Mouse (Mus musculus) MEL (cell line): ENCODE results near the gene Nusap1. TPM values are rescaled to one million over a fixed set of nuclear protein-coding genes. Genes with fewer than 3 reads are reported as not detected.

Experiments
- DNase-seq: peaks from one replicate; pipeline ENCODE4 v3.0.0; 2011; ENCODE audit warnings: low read depth, low spot score
- H3K27ac ChIP-seq: 2 replicates; pipeline ENCODE4 v1.5.1; 2012; ENCODE audit warnings: low read depth, mild to moderate bottlenecking, control low read depth, low read length, moderate library complexity; ENCODE audit not compliant: control insufficient read depth
- H3K27me3 ChIP-seq, 2 experiments: fragments of 150-350 bp in 1 of 2; sonication (generic) in 1 of 2; 2 replicates each; pipeline ENCODE4 v1.6.1; 2012; ENCODE audit warnings: low read length in 2 of 2, mild to moderate bottlenecking in 2 of 2, improper control_type of control experiment in 1 of 2, moderate library complexity in 1 of 2; ENCODE audit not compliant: insufficient read depth in 2 of 2, control insufficient read depth in 1 of 2
- H3K36me3 ChIP-seq, 2 experiments: 2 replicates each; pipeline ENCODE4 v1.6.1; 2012 to 2014; ENCODE audit warnings: low read length in 2 of 2, improper control_type of control experiment in 1 of 2, inconsistent platforms in 1 of 2, mild to moderate bottlenecking in 1 of 2; ENCODE audit not compliant: insufficient read depth in 2 of 2, control insufficient read depth in 1 of 2
- H3K4me1 ChIP-seq, 2 experiments: fragments of 150-350 bp in 1 of 2; sonication (generic) in 1 of 2; 2 replicates each; pipeline ENCODE4 v1.6.1; 2012; ENCODE audit warnings: low read length in 2 of 2, improper control_type of control experiment in 1 of 2, mild to moderate bottlenecking in 1 of 2; ENCODE audit not compliant: insufficient read depth in 2 of 2, control insufficient read depth in 1 of 2
- H3K4me3 ChIP-seq, 2 experiments: fragments of 150-350 bp in 1 of 2; sonication (generic) in 1 of 2; 2 replicates each; pipeline ENCODE4 v1.5.1; 2012; ENCODE audit warnings: low read depth in 2 of 2, low read length in 2 of 2, mild to moderate bottlenecking in 2 of 2, moderate library complexity in 2 of 2, control low read depth in 1 of 2, improper control_type of control experiment in 1 of 2; ENCODE audit not compliant: control insufficient read depth in 1 of 2, insufficient read depth in 1 of 2
- H3K79me2 ChIP-seq: 2 replicates; pipeline ENCODE4 v1.6.1; 2012; ENCODE audit warnings: mild to moderate bottlenecking, low read length, moderate library complexity; ENCODE audit not compliant: control insufficient read depth, poor library complexity, insufficient read depth
- H3K9ac ChIP-seq: 2 replicates; pipeline ENCODE4 v1.6.1; 2012; ENCODE audit warnings: low read depth, mild to moderate bottlenecking, control low read depth, low read length, moderate library complexity; ENCODE audit not compliant: control insufficient read depth, poor library complexity, severe bottlenecking
- H3K9me3 ChIP-seq: fragments of 150-350 bp; sonication (generic); replicated peaks from 2 replicates; pipeline ENCODE4 v1.6.1; 2012; ENCODE audit warnings: mild to moderate bottlenecking, low read length, improper control_type of control experiment, moderate library complexity; ENCODE audit not compliant: insufficient read depth
- BHLHE40 ChIP-seq: IDR thresholded peaks from 2 replicates; pipeline ENCODE4 v1.6.1; 2012; ENCODE audit warnings: low read depth, mild to moderate bottlenecking, inconsistent platforms, low read length, improper control_type of control experiment, borderline replicate concordance
- CHD1 ChIP-seq: IDR thresholded peaks from 2 replicates; pipeline ENCODE4 v1.6.1; 2012; ENCODE audit warnings: low read depth, mild to moderate bottlenecking, inconsistent platforms, low read length, improper control_type of control experiment
- CHD2 ChIP-seq: IDR thresholded peaks from 2 replicates; pipeline ENCODE4 v1.6.1; 2011; ENCODE audit warnings: low read length, improper control_type of control experiment
- CTCF ChIP-seq, 3 experiments: IDR thresholded peaks in 2 of 3; conservative IDR thresholded peaks in 1 of 3; 2 replicates each; pipeline ENCODE4 v1.5.1; 2011 to 2012; ENCODE audit warnings: low read length in 3 of 3, low read depth in 2 of 3, mild to moderate bottlenecking in 2 of 3, improper control_type of control experiment in 1 of 3, inconsistent platforms in 1 of 3, mixed read lengths in 1 of 3, moderate library complexity in 1 of 3; ENCODE audit not compliant: control insufficient read depth in 1 of 3, insufficient read depth in 1 of 3, poor library complexity in 1 of 3, severe bottlenecking in 1 of 3
- E2F4 ChIP-seq: IDR thresholded peaks from 2 replicates; pipeline ENCODE4 v1.6.1; 2011; ENCODE audit warnings: low read depth, low read length, improper control_type of control experiment, borderline replicate concordance
- ELF1 ChIP-seq: IDR thresholded peaks from 2 replicates; pipeline ENCODE4 v1.6.1; 2014; ENCODE audit warnings: low read depth, mild to moderate bottlenecking, inconsistent platforms, low read length, improper control_type of control experiment, moderate library complexity
- EP300 ChIP-seq, 2 experiments: IDR thresholded peaks; 2 replicates each; pipeline ENCODE4 v1.6.1; 2011; ENCODE audit warnings: improper control_type of control experiment in 2 of 2, low read length in 2 of 2, low read depth in 1 of 2, mild to moderate bottlenecking in 1 of 2
- ETS1 ChIP-seq: IDR thresholded peaks from 2 replicates; pipeline ENCODE4 v1.6.1; 2012; ENCODE audit warnings: low read depth, mild to moderate bottlenecking, inconsistent platforms, low read length, improper control_type of control experiment, moderate library complexity
- GABPA ChIP-seq: IDR thresholded peaks from 2 replicates; pipeline ENCODE4 v1.6.1; 2012; ENCODE audit warnings: low read depth, mild to moderate bottlenecking, inconsistent platforms, low read length, improper control_type of control experiment, moderate library complexity
- GATA1 ChIP-seq: IDR thresholded peaks from 2 replicates; pipeline ENCODE4 v1.6.1; 2011; ENCODE audit warnings: low read depth, low read length, improper control_type of control experiment
- HCFC1 ChIP-seq: IDR thresholded peaks from 2 replicates; pipeline ENCODE4 v1.6.1; 2012; ENCODE audit warnings: low read depth, mild to moderate bottlenecking, inconsistent platforms, low read length, improper control_type of control experiment, moderate library complexity
- JUND ChIP-seq: IDR thresholded peaks from 2 replicates; pipeline ENCODE4 v1.6.1; 2011; ENCODE audit warnings: low read depth, mild to moderate bottlenecking, improper control_type of control experiment, low read length
- KAT2A ChIP-seq: conservative IDR thresholded peaks from 2 replicates; pipeline ENCODE4 v1.6.1; 2012; ENCODE audit warnings: low read depth, low read length, improper control_type of control experiment, inconsistent platforms
- MAFK ChIP-seq: IDR thresholded peaks from 2 replicates; pipeline ENCODE4 v1.6.1; 2011; ENCODE audit warnings: low read depth, mild to moderate bottlenecking, low read length, improper control_type of control experiment, borderline replicate concordance
- MAX ChIP-seq: IDR thresholded peaks from 2 replicates; pipeline ENCODE4 v1.6.1; 2011; ENCODE audit warnings: low read length, improper control_type of control experiment
- MAZ ChIP-seq: IDR thresholded peaks from 2 replicates; pipeline ENCODE4 v1.6.1; 2012; ENCODE audit warnings: low read depth, mild to moderate bottlenecking, inconsistent platforms, low read length, improper control_type of control experiment
- MEF2A ChIP-seq: IDR thresholded peaks from 2 replicates; pipeline ENCODE4 v1.6.1; 2014; ENCODE audit warnings: low read depth, mild to moderate bottlenecking, inconsistent platforms, low read length, improper control_type of control experiment; ENCODE audit not compliant: poor library complexity, insufficient replicate concordance, severe bottlenecking; ENCODE audit errors: extremely low read depth
- MXI1 ChIP-seq: IDR thresholded peaks from 2 replicates; pipeline ENCODE4 v1.6.1; 2011; ENCODE audit warnings: mild to moderate bottlenecking, low read depth, low read length, improper control_type of control experiment
- MYB ChIP-seq: IDR thresholded peaks from 2 replicates; pipeline ENCODE4 v1.6.1; 2011; ENCODE audit warnings: mild to moderate bottlenecking, low read depth, low read length, improper control_type of control experiment
- MYC ChIP-seq: IDR thresholded peaks from 2 replicates; pipeline ENCODE4 v1.6.1; 2011; ENCODE audit warnings: low read depth, mild to moderate bottlenecking, low read length, improper control_type of control experiment, moderate library complexity
- NELFE ChIP-seq: IDR thresholded peaks from 2 replicates; pipeline ENCODE4 v1.6.1; 2011; ENCODE audit warnings: low read depth, low read length, improper control_type of control experiment
- NRF1 ChIP-seq: IDR thresholded peaks from 2 replicates; pipeline ENCODE4 v1.6.1; 2014; ENCODE audit warnings: low read depth, mild to moderate bottlenecking, inconsistent platforms, low read length, improper control_type of control experiment, moderate library complexity; ENCODE audit not compliant: poor library complexity, insufficient read depth, severe bottlenecking
- POLR2AphosphoS2 ChIP-seq: IDR thresholded peaks from 2 replicates; pipeline ENCODE4 v1.6.1; 2011; ENCODE audit warnings: low read length, improper control_type of control experiment
- POLR2AphosphoS5 ChIP-seq: IDR thresholded peaks from 2 replicates; pipeline ENCODE4 v1.6.1; 2012; ENCODE audit warnings: low read depth, borderline replicate concordance, mild to moderate bottlenecking, inconsistent platforms, low read length, moderate library complexity, mixed read lengths
- RAD21 ChIP-seq: IDR thresholded peaks from 2 replicates; pipeline ENCODE4 v1.6.1; 2011; ENCODE audit warnings: mild to moderate bottlenecking, low read depth, low read length, improper control_type of control experiment
- SIN3A ChIP-seq: IDR thresholded peaks from 2 replicates; pipeline ENCODE4 v1.6.1; 2012; ENCODE audit warnings: low read length, improper control_type of control experiment, inconsistent platforms
- SMC3 ChIP-seq: IDR thresholded peaks from 2 replicates; pipeline ENCODE4 v1.6.1; 2011; ENCODE audit warnings: low read depth, low read length, improper control_type of control experiment
- TAL1 ChIP-seq: IDR thresholded peaks from 2 replicates; pipeline ENCODE4 v1.6.1; 2012; ENCODE audit warnings: mild to moderate bottlenecking, inconsistent platforms, low read length, moderate library complexity, mixed read lengths
- TBP ChIP-seq: IDR thresholded peaks from 2 replicates; pipeline ENCODE4 v1.8.0; 2011; ENCODE audit warnings: low read depth, low read length, improper control_type of control experiment
- TCF12 ChIP-seq: IDR thresholded peaks from 2 replicates; pipeline ENCODE4 v1.6.1; 2014; ENCODE audit warnings: low read depth, mild to moderate bottlenecking, inconsistent platforms, low read length, improper control_type of control experiment, moderate library complexity
- UBTF ChIP-seq: IDR thresholded peaks from 2 replicates; pipeline ENCODE4 v1.6.1; 2012; ENCODE audit warnings: low read depth, mild to moderate bottlenecking, inconsistent platforms, low read length, improper control_type of control experiment, moderate library complexity, borderline replicate concordance; ENCODE audit not compliant: insufficient read depth
- USF1 ChIP-seq: IDR thresholded peaks from 2 replicates; pipeline ENCODE4 v1.6.1; 2014; ENCODE audit warnings: low read depth, mild to moderate bottlenecking, inconsistent platforms, low read length, improper control_type of control experiment, moderate library complexity
- USF2 ChIP-seq, 2 experiments: IDR thresholded peaks; 2 replicates each; pipeline ENCODE4 v1.6.1; 2011 to 2012; ENCODE audit warnings: improper control_type of control experiment in 2 of 2, low read length in 2 of 2, borderline replicate concordance in 1 of 2, inconsistent platforms in 1 of 2, low read depth in 1 of 2, mild to moderate bottlenecking in 1 of 2; ENCODE audit not compliant: insufficient read depth in 1 of 2
- ZC3H11A ChIP-seq: IDR thresholded peaks from 2 replicates; pipeline ENCODE4 v1.6.1; 2012; ENCODE audit warnings: low read depth, mild to moderate bottlenecking, inconsistent platforms, low read length, improper control_type of control experiment
- ZKSCAN1 ChIP-seq: IDR thresholded peaks from 2 replicates; pipeline ENCODE4 v1.6.1; 2012; ENCODE audit warnings: low read depth, mild to moderate bottlenecking, inconsistent platforms, low read length, improper control_type of control experiment, moderate library complexity
- ZMIZ1 ChIP-seq: IDR thresholded peaks from 2 replicates; pipeline ENCODE4 v1.6.1; 2012; ENCODE audit warnings: low read depth, mild to moderate bottlenecking, inconsistent platforms, low read length, improper control_type of control experiment, moderate library complexity
- ZNF384 ChIP-seq: IDR thresholded peaks from 2 replicates; pipeline ENCODE4 v1.6.1; 2012; ENCODE audit warnings: low read depth, mild to moderate bottlenecking, inconsistent platforms, low read length, improper control_type of control experiment
- polyA plus RNA-seq, 2 experiments: library from polyadenylated mRNA; stranded (reverse) in 1 of 2; unstranded in 1 of 2; fragments of >175 nt in 1 of 2; fragments of >200 nt in 1 of 2; gene quantifications; 2 replicates each; pipeline versions ENCODE4 v1.2.1 to v1.2.4; 2012; ENCODE audit warnings: low replicate concordance in 2 of 2, low read depth in 1 of 2; ENCODE audit not compliant: insufficient read length in 2 of 2, insufficient read depth in 1 of 2, missing spikeins in 1 of 2
- total RNA-seq: library from RNA; depleted of rRNA; stranded (reverse); fragments of 300-350 nt; gene quantifications from 2 replicates; pipeline ENCODE4 v1.2.3, GENCODE M21; 2012

Gene Nusap1
- total and polyA plus RNA-seq, 3 experiments = 17.0 to 28.2 TPM; not detected in 1

- Histone ChIP-seq H3K9ac (no peak overlapping the region), H3K27ac (no peak overlapping the region), H3K36me3 (peaks cover 0 to 23% of the 10 kb centered on the region in 2 experiments; a peak in 2 of 4 replicates), H3K27me3 (no peaks in the 10 kb centered on the region), H3K9me3 (no peaks in the 10 kb centered on the region), H3K4me3 (no peak overlapping the region), H3K4me1 (peaks cover 20 to 23% of the 10 kb centered on the region in 2 experiments), H3K79me2 (no peaks in the 10 kb centered on the region)
- DNase-seq = peak; percentile 84
- no peak for TF ChIP-seq GATA1
- 0 out of 2 replicates have a peak, but pooled peaks have one; percentile 15 for TF ChIP-seq ETS1
- TF ChIP-seq MAX = peak; percentile 40; the same call in 1 of the 2 replicates
- no peak for TF ChIP-seq MAFK
- no peak for TF ChIP-seq CHD1
- TF ChIP-seq JUND = no peak
- TF ChIP-seq CHD2 = no peak
- TF ChIP-seq KAT2A = no peak
- TF ChIP-seq RAD21 = peak; percentile 90
- TF ChIP-seq BHLHE40 = peak; percentile 17; the same call in 1 of the 2 replicates
- TF ChIP-seq TCF12 = 0 out of 2 replicates have a peak, but pooled peaks have one; percentile 14
- no peak for TF ChIP-seq TBP
- TF ChIP-seq SMC3 = peak; percentile 81
- no peak for TF ChIP-seq ZMIZ1
- TF ChIP-seq ELF1 = no peak
- peak; percentile 88 to 95 (median 89) for TF ChIP-seq CTCF (IDR thresholded peaks at IDR 0.05 in 2 of 3, conservative IDR thresholded peaks at IDR 0.05 in 1 of 3; ENCODE audit: control insufficient read depth in 1 of 3, insufficient read depth in 1 of 3, low read depth in 2 of 3, low read length in 3 of 3, poor library complexity in 1 of 3, severe bottlenecking in 1 of 3)
- TF ChIP-seq MYB = no peak
- peak; percentile 76 for TF ChIP-seq SIN3A
- peak; percentile 82 for TF ChIP-seq ZC3H11A
- no peak for TF ChIP-seq UBTF
- TF ChIP-seq EP300 (IDR thresholded peaks at IDR 0.05; ENCODE audit: low read depth in 1 of 2, low read length in 2 of 2) = no peak
- TF ChIP-seq POLR2AphosphoS2 = no peak
- TF ChIP-seq MXI1 = peak; percentile 46; the same call in 1 of the 2 replicates
- TF ChIP-seq E2F4 = no peak
- no peak for TF ChIP-seq TAL1
- 0 out of 2 replicates have a peak, but pooled peaks have one; percentile 36 for TF ChIP-seq ZNF384
- TF ChIP-seq HCFC1 = peak; percentile 25; the same call in 1 of the 2 replicates
- TF ChIP-seq POLR2AphosphoS5 = no peak
- no peak for TF ChIP-seq MEF2A
- no peak for TF ChIP-seq GABPA
- no peak for TF ChIP-seq NELFE
- TF ChIP-seq MYC = peak; percentile 67; the same call in 1 of the 2 replicates
- no peak for TF ChIP-seq NRF1
- TF ChIP-seq USF1 = peak; percentile 34; the same call in 1 of the 2 replicates
- TF ChIP-seq MAZ = no peak
- no peak for TF ChIP-seq ZKSCAN1
- TF ChIP-seq USF2 (IDR thresholded peaks at IDR 0.05; ENCODE audit: borderline replicate concordance in 1 of 2, insufficient read depth in 1 of 2, low read depth in 1 of 2, low read length in 2 of 2) = no peak
Observed at GRCm38 (mm10) chr2:119587383-119587782, 30.7 kb upstream of the Nusap1 start.
